Mouse (Mus musculus) liver, postnatal 0 days (tissue): ENCODE data around the gene Duxf3.

ENCODE experiments used
- CTCF ChIP-seq: sonication (generic); IDR thresholded peaks from 2 replicates; pipeline ENCODE4 v1.5.1; 2016; ENCODE audit warnings: antibody characterized with exemption, low read depth
- EP300 ChIP-seq: IDR thresholded peaks from 2 replicates; pipeline ENCODE4 v1.6.1; 2016; ENCODE audit warnings: antibody characterized with exemption, low read depth, mild to moderate bottlenecking

DNA sequence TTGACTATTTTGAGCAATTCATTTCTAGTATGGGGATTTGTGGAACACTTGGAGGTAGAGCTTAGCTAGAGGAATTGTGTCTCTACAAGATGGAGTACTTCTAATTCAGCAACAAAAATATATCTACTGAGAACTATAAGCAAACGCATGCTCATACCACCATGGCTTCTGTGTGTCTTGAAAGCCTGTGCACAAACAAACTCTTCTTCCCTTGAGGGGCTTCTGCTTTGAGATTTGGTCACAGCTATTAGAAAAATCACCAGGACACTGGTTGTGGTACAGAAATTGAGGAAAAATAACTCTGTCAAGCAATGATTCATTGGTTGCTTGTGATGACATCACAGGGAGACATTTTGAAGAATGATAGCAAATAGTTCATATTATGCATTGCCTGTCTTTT is 17.1 kb downstream of the Duxf3 start:
- TF ChIP-seq CTCF (no peak), EP300 (no peak)
